Mouse (Mus musculus) CH12.LX (cell line): ENCODE data around the gene Mamdc4.

Experiments
- BHLHE40 ChIP-seq: IDR thresholded peaks from 2 replicates; pipeline ENCODE4 v1.6.1; 2011; ENCODE audit warnings: mild to moderate bottlenecking, low read depth, low read length, improper control_type of control experiment
- CTCF ChIP-seq, 2 experiments: IDR thresholded peaks in 1 of 2; conservative IDR thresholded peaks in 1 of 2; 2 replicates each; pipeline ENCODE4 v1.5.1; 2011 to 2012; ENCODE audit warnings: low read depth in 2 of 2, low read length in 2 of 2, improper control_type of control experiment in 1 of 2, inconsistent platforms in 1 of 2, mild to moderate bottlenecking in 1 of 2, moderate library complexity in 1 of 2
- ELF1 ChIP-seq: IDR thresholded peaks from 2 replicates; pipeline ENCODE4 v1.6.1; 2014; ENCODE audit warnings: low read depth, mild to moderate bottlenecking, inconsistent platforms, low read length, improper control_type of control experiment
- EP300 ChIP-seq: IDR thresholded peaks from 2 replicates; pipeline ENCODE4 v1.6.1; 2011; ENCODE audit warnings: low read length, improper control_type of control experiment
- ETS1 ChIP-seq: conservative IDR thresholded peaks from 2 replicates; pipeline ENCODE4 v1.6.1; 2012; ENCODE audit warnings: low read depth, mild to moderate bottlenecking, inconsistent platforms, low read length, improper control_type of control experiment, moderate library complexity
- JUND ChIP-seq: conservative IDR thresholded peaks from 2 replicates; pipeline ENCODE4 v1.6.1; 2011; ENCODE audit warnings: low read depth, low read length, improper control_type of control experiment
- MAX ChIP-seq: IDR thresholded peaks from 2 replicates; pipeline ENCODE4 v1.6.1; 2011; ENCODE audit warnings: low read length, improper control_type of control experiment
- MAZ ChIP-seq: IDR thresholded peaks from 2 replicates; pipeline ENCODE4 v1.6.1; 2012; ENCODE audit warnings: low read depth, mild to moderate bottlenecking, inconsistent platforms, low read length, improper control_type of control experiment, moderate library complexity
- RAD21 ChIP-seq: IDR thresholded peaks from 2 replicates; pipeline ENCODE4 v1.6.1; 2011; ENCODE audit warnings: low read depth, mild to moderate bottlenecking, low read length, improper control_type of control experiment, moderate library complexity
- SIN3A ChIP-seq: IDR thresholded peaks from 2 replicates; pipeline ENCODE4 v1.6.1; 2012; ENCODE audit warnings: low read length, improper control_type of control experiment, inconsistent platforms
- TCF12 ChIP-seq: IDR thresholded peaks from 2 replicates; pipeline ENCODE4 v1.6.1; 2014; ENCODE audit warnings: low read depth, mild to moderate bottlenecking, inconsistent platforms, low read length, improper control_type of control experiment
- ZC3H11A ChIP-seq: IDR thresholded peaks from 2 replicates; pipeline ENCODE4 v1.6.1; 2012; ENCODE audit warnings: low read depth, mild to moderate bottlenecking, inconsistent platforms, low read length, improper control_type of control experiment
- ZKSCAN1 ChIP-seq: IDR thresholded peaks from 2 replicates; pipeline ENCODE4 v1.6.1; 2012; ENCODE audit warnings: low read depth, inconsistent platforms, low read length, improper control_type of control experiment, borderline replicate concordance

- TF ChIP-seq CTCF (conservative IDR thresholded peaks at IDR 0.05 in 1 of 2, IDR thresholded peaks at IDR 0.05 in 1 of 2; ENCODE audit: low read depth in 2 of 2, low read length in 2 of 2): no peak
- no peak for TF ChIP-seq RAD21
- TF ChIP-seq TCF12: no peak
- no peak for TF ChIP-seq ETS1
- no peak for TF ChIP-seq ZKSCAN1
- no peak for TF ChIP-seq ZC3H11A
- TF ChIP-seq MAZ: no peak
- no peak for TF ChIP-seq JUND
- no peak for TF ChIP-seq EP300
- no peak for TF ChIP-seq MAX
- TF ChIP-seq BHLHE40: no peak
- no peak for TF ChIP-seq SIN3A
- no peak for TF ChIP-seq ELF1
These were observed 45.7 kb upstream of the Mamdc4 start for GRCm38 (mm10) chr2:25620386-25620785.
